Mouse (Mus musculus): ENCODE results near the gene Otof.

DNA sequence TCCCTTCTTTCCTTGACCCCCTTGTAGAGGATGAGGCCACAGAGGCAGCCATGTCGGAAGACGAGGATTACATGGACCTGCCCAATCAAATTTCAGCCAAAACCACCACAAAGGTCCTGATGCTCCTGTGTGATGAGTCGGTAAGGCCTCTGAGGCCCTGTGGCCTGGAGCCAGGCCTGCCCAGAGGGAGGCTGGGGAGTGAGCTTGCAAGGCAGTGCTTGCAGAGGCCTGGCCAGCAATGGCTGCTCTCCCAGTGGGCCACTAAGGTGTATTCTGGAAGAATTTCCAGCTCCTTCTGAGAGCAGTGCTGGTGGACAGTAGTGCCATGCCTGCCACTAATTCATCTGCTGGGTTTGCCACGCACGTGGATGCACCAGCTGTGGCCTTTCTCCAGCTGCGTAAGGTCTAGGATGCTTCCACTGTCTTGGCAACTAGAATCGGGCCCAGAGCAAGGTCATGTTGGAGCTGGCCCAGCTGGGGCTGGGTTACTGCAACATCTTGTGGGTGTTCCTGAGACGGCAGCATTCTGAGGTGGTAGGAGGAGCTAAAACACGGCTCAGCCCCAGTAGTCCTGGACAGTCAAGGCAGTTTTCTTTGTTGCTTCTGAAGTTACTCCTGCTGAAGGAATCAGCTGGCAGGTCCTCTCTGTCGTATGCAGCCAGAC, 103.2 kb downstream of the Otof start:
- TF ChIP-seq CTCF (IDR thresholded peaks at IDR 0.05; ENCODE audit: low read depth) (no peak), EP300 (IDR thresholded peaks at IDR 0.05; ENCODE audit: low read depth) (no peak)
